Mouse (Mus musculus): ENCODE results near the gene Prkrip1. TPM values are rescaled to one million over a fixed set of nuclear protein-coding genes. Genes with fewer than 3 reads are reported as not detected.
A peak's percentile ranks its signal among the peaks of the same experiment; 100 is the strongest.

Gene Prkrip1
- total RNA-seq, 1 experiment: 52.8 TPM

DNA sequence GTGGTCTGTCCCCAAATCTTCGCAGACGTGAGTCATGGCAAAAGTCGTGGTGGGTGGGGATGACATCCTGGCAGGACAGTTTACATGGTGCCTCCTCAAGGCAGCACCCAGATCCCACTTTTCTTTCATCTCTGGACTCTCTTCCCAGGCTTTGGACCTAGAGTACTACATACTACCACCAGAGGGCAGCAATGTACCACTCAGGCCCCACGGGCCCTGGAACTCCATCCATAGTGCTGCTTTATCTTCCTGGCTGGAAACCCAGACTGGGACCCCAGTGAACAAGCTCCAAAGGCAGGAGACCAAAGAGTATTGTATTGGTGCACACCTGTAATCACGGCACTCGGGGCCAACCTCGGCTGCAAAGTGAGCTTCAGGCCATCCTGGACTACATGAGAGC lies 3.1 kb upstream of the Prkrip1 start:
- DNase-seq (ENCODE audit: low read depth, low spot score): peak; percentile 69
- H3K27ac ChIP-seq (ENCODE audit: insufficient read depth, low read depth, low read length, poor library complexity, severe bottlenecking): no peak overlapping the region
- H3K4me3 ChIP-seq (ENCODE audit: insufficient read depth in 1 of 2, low read depth in 1 of 2, low read length in 2 of 2, poor library complexity in 1 of 2, severe bottlenecking in 1 of 2): no peak overlapping the region
- in situ Hi-C loops (cut with MboI; ENCODE audit: low sequenced_read_pairs in 2 of 2, unreplicated experiment in 2 of 2): no loop called here
- H3K4me1 ChIP-seq (ENCODE audit: control insufficient read depth in 2 of 2, insufficient read depth in 2 of 2, low read length in 2 of 2, poor library complexity in 1 of 2): peaks cover 0 to 2% of the 10 kb centered on the region in 2 experiments; a peak in 2 of 4 replicates
- TF ChIP-seq ZC3H11A (IDR thresholded peaks at IDR 0.05; ENCODE audit: borderline replicate concordance, low read depth, low read length) (peak; percentile 72; the same call in 1 of the 2 replicates), MAFK (IDR thresholded peaks at IDR 0.05; ENCODE audit: insufficient read depth, low read depth, low read length) (no peak)
- H3K36me3 ChIP-seq (ENCODE audit: control insufficient read depth, insufficient read depth, low read length, poor library complexity, severe bottlenecking): no peaks in the 10 kb centered on the region; the same call in 1 of the 2 replicates
- H3K9ac ChIP-seq (ENCODE audit: insufficient read depth, low read depth, low read length, poor library complexity, severe bottlenecking): no peak overlapping the region
- H3K9me3 ChIP-seq (ENCODE audit: control insufficient read depth, insufficient read depth, low read depth, low read length): no peaks in the 10 kb centered on the region

DNA sequence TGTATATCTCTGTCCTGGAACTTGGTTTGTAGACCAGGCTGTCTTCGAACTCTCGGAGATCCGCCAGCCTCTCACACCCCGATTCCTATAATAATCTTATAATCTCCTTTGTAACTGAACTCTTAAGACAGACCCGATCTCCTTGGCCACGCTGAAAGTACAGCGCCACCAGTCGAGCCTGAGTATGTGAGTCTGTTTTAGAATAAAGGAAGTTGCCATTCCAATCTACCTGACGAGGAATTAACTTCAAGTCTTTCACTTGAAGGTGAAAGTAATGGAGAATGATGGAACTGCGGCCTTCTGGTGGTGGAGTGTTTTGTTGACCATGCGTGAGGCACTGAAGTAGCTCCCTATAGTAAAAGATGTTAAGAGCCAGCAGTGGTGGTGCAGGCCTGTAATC lies 763 bp upstream of the Prkrip1 start:
- Histone ChIP-seq H3K36me3 (ENCODE audit: control insufficient read depth, insufficient read depth, low read length, poor library complexity, severe bottlenecking) (peaks cover 5% of the 10 kb centered on the region), H3K9ac (ENCODE audit: insufficient read depth, low read depth, low read length, poor library complexity, severe bottlenecking) (peak overlapping the region; percentile 7; the same call in 1 of the 2 replicates), H3K27ac (ENCODE audit: insufficient read depth, low read depth, low read length, poor library complexity, severe bottlenecking) (no peak overlapping the region; the same call in 1 of the 2 replicates), H3K4me1 (ENCODE audit: control insufficient read depth in 2 of 2, insufficient read depth in 2 of 2, low read length in 2 of 2, poor library complexity in 1 of 2) (peaks cover 0 to 2% of the 10 kb centered on the region in 2 experiments; a peak in 2 of 4 replicates), H3K9me3 (ENCODE audit: control insufficient read depth, insufficient read depth, low read depth, low read length) (no peaks in the 10 kb centered on the region), H3K4me3 (ENCODE audit: insufficient read depth in 1 of 2, low read depth in 1 of 2, low read length in 2 of 2, poor library complexity in 1 of 2, severe bottlenecking in 1 of 2) (peak overlapping the region; percentile 77 to 96; a peak in 3 of 4 replicates)
- TF ChIP-seq ZC3H11A (IDR thresholded peaks at IDR 0.05; ENCODE audit: borderline replicate concordance, low read depth, low read length): no peak
- TF ChIP-seq MAFK (IDR thresholded peaks at IDR 0.05; ENCODE audit: insufficient read depth, low read depth, low read length): no peak
- no peak for TF ChIP-seq CHD2 (IDR thresholded peaks at IDR 0.05; ENCODE audit: low read depth, low read length)
- TF ChIP-seq ZNF384 (IDR thresholded peaks at IDR 0.05; ENCODE audit: low read depth, low read length): no peak; the same call in 1 of the 2 replicates
- TF ChIP-seq HCFC1 (IDR thresholded peaks at IDR 0.05; ENCODE audit: borderline replicate concordance, insufficient read depth, low read length): no peak
- no peak for DNase-seq (ENCODE audit: low read depth, low spot score)
- in situ Hi-C loops (cut with MboI; ENCODE audit: low sequenced_read_pairs in 2 of 2, unreplicated experiment in 2 of 2): loop anchor here in 1 of 2 experiments (5.0 kb wide), 1 partner anchor 53 kb away; no protein-coding TSS in a partner anchor

DNA sequence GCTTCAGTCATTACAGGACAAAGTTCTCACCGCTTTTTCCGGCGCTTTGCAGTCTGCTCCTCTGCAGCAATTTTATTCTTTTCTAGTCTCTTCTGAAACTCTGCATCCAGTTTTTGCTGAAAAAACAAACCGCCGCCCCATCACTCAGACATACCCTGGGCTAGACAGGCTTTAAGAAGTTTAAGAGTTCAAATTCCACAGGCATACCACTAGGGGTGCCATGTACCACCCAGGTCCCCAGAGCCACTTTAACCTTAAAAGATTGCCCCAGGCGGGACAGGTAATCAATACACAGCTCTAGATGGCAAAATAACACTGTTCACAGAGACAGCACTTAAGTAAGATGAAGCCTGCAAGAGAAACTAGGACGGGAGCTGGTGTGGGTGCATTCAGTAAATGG lies 6.9 kb downstream of the Prkrip1 start:
- H3K27ac ChIP-seq (ENCODE audit: insufficient read depth, low read depth, low read length, poor library complexity, severe bottlenecking): no peak overlapping the region
- H3K9me3 ChIP-seq (ENCODE audit: control insufficient read depth, insufficient read depth, low read depth, low read length): no peaks in the 10 kb centered on the region
- no peak overlapping the region for H3K9ac ChIP-seq (ENCODE audit: insufficient read depth, low read depth, low read length, poor library complexity, severe bottlenecking)
- peaks cover 35% of the 10 kb centered on the region for H3K36me3 ChIP-seq (ENCODE audit: control insufficient read depth, insufficient read depth, low read length, poor library complexity, severe bottlenecking)
- no peak for TF ChIP-seq HCFC1 (IDR thresholded peaks at IDR 0.05; ENCODE audit: borderline replicate concordance, insufficient read depth, low read length)
- TF ChIP-seq CHD2 (IDR thresholded peaks at IDR 0.05; ENCODE audit: low read depth, low read length): no peak
- TF ChIP-seq MAFK (IDR thresholded peaks at IDR 0.05; ENCODE audit: insufficient read depth, low read depth, low read length): no peak
- TF ChIP-seq ZNF384 (IDR thresholded peaks at IDR 0.05; ENCODE audit: low read depth, low read length): no peak
- no peak for TF ChIP-seq ZC3H11A (IDR thresholded peaks at IDR 0.05; ENCODE audit: borderline replicate concordance, low read depth, low read length)
- in situ Hi-C loops (cut with MboI; ENCODE audit: low sequenced_read_pairs in 2 of 2, unreplicated experiment in 2 of 2): no loop called here
- no peak for DNase-seq (ENCODE audit: low read depth, low spot score)
- H3K4me3 ChIP-seq (ENCODE audit: insufficient read depth in 1 of 2, low read depth in 1 of 2, low read length in 2 of 2, poor library complexity in 1 of 2, severe bottlenecking in 1 of 2): no peak overlapping the region
- H3K4me1 ChIP-seq (ENCODE audit: control insufficient read depth in 2 of 2, insufficient read depth in 2 of 2, low read length in 2 of 2, poor library complexity in 1 of 2): no peaks in the 10 kb centered on the region

- H3K9ac ChIP-seq (ENCODE audit: insufficient read depth, low read depth, low read length, poor library complexity, severe bottlenecking): no peak overlapping the region
- no peak for DNase-seq (ENCODE audit: low read depth, low spot score)
- peaks cover 25% of the 10 kb centered on the region for H3K36me3 ChIP-seq (ENCODE audit: control insufficient read depth, insufficient read depth, low read length, poor library complexity, severe bottlenecking)
Measured at GRCm38 (mm10) chr5:136186723-136187122, 12.0 kb downstream of the Prkrip1 start.

DNA sequence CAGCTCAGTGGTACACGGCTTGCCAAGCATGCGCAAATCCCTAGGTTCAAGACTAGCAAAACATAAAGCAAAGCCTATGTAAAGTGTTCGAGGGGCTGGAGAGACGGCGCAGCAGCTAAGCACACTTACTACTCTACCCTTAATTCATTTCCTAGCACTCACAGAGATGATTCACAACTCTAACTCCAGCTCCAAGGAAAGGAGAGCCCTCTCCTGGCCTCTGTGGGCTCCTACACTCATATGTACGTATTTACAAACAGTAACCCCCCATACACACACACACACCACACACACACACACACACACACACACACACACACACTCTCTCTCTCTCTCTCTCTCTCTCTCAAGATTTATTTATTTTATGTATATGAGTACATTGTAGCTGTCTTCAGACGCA lies 15.0 kb downstream of the Prkrip1 start:
- in situ Hi-C loops (cut with MboI; ENCODE audit: low sequenced_read_pairs in 2 of 2, unreplicated experiment in 2 of 2): no loop called here
- H3K9ac ChIP-seq (ENCODE audit: insufficient read depth, low read depth, low read length, poor library complexity, severe bottlenecking): no peak overlapping the region
- H3K27ac ChIP-seq (ENCODE audit: insufficient read depth, low read depth, low read length, poor library complexity, severe bottlenecking): no peak overlapping the region
- no peak for DNase-seq (ENCODE audit: low read depth, low spot score)
- H3K4me1 ChIP-seq (ENCODE audit: control insufficient read depth in 2 of 2, insufficient read depth in 2 of 2, low read length in 2 of 2, poor library complexity in 1 of 2): peaks cover 6 to 14% of the 10 kb centered on the region in 2 experiments; a peak in 1 of 4 replicates
- H3K36me3 ChIP-seq (ENCODE audit: control insufficient read depth, insufficient read depth, low read length, poor library complexity, severe bottlenecking): peaks cover 37% of the 10 kb centered on the region
- no peak overlapping the region for H3K4me3 ChIP-seq (ENCODE audit: insufficient read depth in 1 of 2, low read depth in 1 of 2, low read length in 2 of 2, poor library complexity in 1 of 2, severe bottlenecking in 1 of 2)
- no peak for TF ChIP-seq HCFC1 (IDR thresholded peaks at IDR 0.05; ENCODE audit: borderline replicate concordance, insufficient read depth, low read length)
- H3K9me3 ChIP-seq (ENCODE audit: control insufficient read depth, insufficient read depth, low read depth, low read length): no peaks in the 10 kb centered on the region

More at GRCm38 (mm10) chr5:136186723-136187122, 12.0 kb downstream of the Prkrip1 start:
- TF ChIP-seq HCFC1 (IDR thresholded peaks at IDR 0.05; ENCODE audit: borderline replicate concordance, insufficient read depth, low read length) (no peak), ZNF384 (IDR thresholded peaks at IDR 0.05; ENCODE audit: low read depth, low read length) (no peak), ZC3H11A (IDR thresholded peaks at IDR 0.05; ENCODE audit: borderline replicate concordance, low read depth, low read length) (peak; percentile 36; the same call in 1 of the 2 replicates)
- H3K27ac ChIP-seq (ENCODE audit: insufficient read depth, low read depth, low read length, poor library complexity, severe bottlenecking): no peak overlapping the region
- in situ Hi-C loops (cut with MboI; ENCODE audit: low sequenced_read_pairs in 2 of 2, unreplicated experiment in 2 of 2): no loop called here
- no peak overlapping the region for H3K4me3 ChIP-seq (ENCODE audit: insufficient read depth in 1 of 2, low read depth in 1 of 2, low read length in 2 of 2, poor library complexity in 1 of 2, severe bottlenecking in 1 of 2)
- H3K4me1 ChIP-seq (ENCODE audit: control insufficient read depth in 2 of 2, insufficient read depth in 2 of 2, low read length in 2 of 2, poor library complexity in 1 of 2): no peaks in the 10 kb centered on the region
- no peaks in the 10 kb centered on the region for H3K9me3 ChIP-seq (ENCODE audit: control insufficient read depth, insufficient read depth, low read depth, low read length)
